Mouse (Mus musculus) embryonic facial prominence, embryonic 14.5 days (tissue): ENCODE results near the gene Clec9a. TPM values are rescaled to one million over a fixed set of nuclear protein-coding genes. Genes with fewer than 3 reads are reported as not detected.
A peak's percentile ranks its signal among the peaks of the same experiment; 100 is the strongest.

Experiments used
- ATAC-seq: fragments of 200-750 bp; cut with Nextera tagmentation; 2 replicates; pipeline ENCODE4 v1.8.0; 2017; ENCODE audit warnings: low read depth, moderate number of reproducible peaks, moderate TSS enrichment
- DNase-seq: peaks from one replicate; pipeline ENCODE4 v3.0.0-alpha.2; 2015; ENCODE audit warnings: low spot score
- H3K27ac ChIP-seq: fragments of 300-500 bp; sonication (generic); replicated peaks from 2 replicates; pipeline ENCODE4 v1.5.1; 2014; ENCODE audit warnings: low read depth, mild to moderate bottlenecking, low read length, moderate library complexity
- H3K27me3 ChIP-seq: fragments of 300-500 bp; sonication (generic); replicated peaks from 2 replicates; pipeline ENCODE4 v1.6.1; 2014; ENCODE audit warnings: low read length; ENCODE audit not compliant: control insufficient read depth, insufficient read depth
- H3K36me3 ChIP-seq: fragments of 300-500 bp; sonication (generic); 2 replicates; pipeline ENCODE4 v1.6.1; 2014; ENCODE audit warnings: low read length, mixed read lengths; ENCODE audit not compliant: control insufficient read depth, insufficient read depth
- H3K4me1 ChIP-seq: fragments of 300-500 bp; sonication (generic); 2 replicates; pipeline ENCODE4 v1.6.1; 2014; ENCODE audit warnings: antibody characterized with exemption, low read length; ENCODE audit not compliant: control insufficient read depth, insufficient read depth
- H3K4me2 ChIP-seq: fragments of 300-500 bp; sonication (generic); 2 replicates; pipeline ENCODE4 v1.6.1; 2014; ENCODE audit warnings: low read depth, mild to moderate bottlenecking, low read length, moderate library complexity, mixed read lengths
- H3K4me3 ChIP-seq: fragments of 300-500 bp; sonication (generic); 2 replicates; pipeline ENCODE4 v1.5.1; 2014; ENCODE audit warnings: low read depth, mild to moderate bottlenecking, low read length
- H3K9ac ChIP-seq: fragments of 300-500 bp; sonication (generic); 2 replicates; pipeline ENCODE4 v1.6.1; 2014; ENCODE audit warnings: low read depth, mild to moderate bottlenecking, low read length, moderate library complexity, mixed read lengths
- H3K9me3 ChIP-seq: fragments of 300-500 bp; sonication (generic); 2 replicates; pipeline ENCODE4 v1.6.1; 2016; ENCODE audit warnings: low read length; ENCODE audit not compliant: control insufficient read depth
- WGBS: fragments of 180-500 bp; shearing (Covaris S2); extraction: QIAGEN DNeasy Blood & Tissue Kit; methylation state at CpG from one replicate; pipeline ENCODE4 v1.1.7; 2014; 5-methylcytosine and 5-hydroxymethylcytosine counted together
- polyA plus RNA-seq: library from polyadenylated mRNA; unstranded; fragments of >200 nt; fragmentation: Nextera tagmentation; extraction: Ambion mirVana; gene quantifications from 2 replicates; pipeline ENCODE4 v1.2.1, GENCODE M21; 2014

Gene Clec9a
- polyA plus RNA-seq: 0.17 and 0.24 TPM in 2 replicates

DNA sequence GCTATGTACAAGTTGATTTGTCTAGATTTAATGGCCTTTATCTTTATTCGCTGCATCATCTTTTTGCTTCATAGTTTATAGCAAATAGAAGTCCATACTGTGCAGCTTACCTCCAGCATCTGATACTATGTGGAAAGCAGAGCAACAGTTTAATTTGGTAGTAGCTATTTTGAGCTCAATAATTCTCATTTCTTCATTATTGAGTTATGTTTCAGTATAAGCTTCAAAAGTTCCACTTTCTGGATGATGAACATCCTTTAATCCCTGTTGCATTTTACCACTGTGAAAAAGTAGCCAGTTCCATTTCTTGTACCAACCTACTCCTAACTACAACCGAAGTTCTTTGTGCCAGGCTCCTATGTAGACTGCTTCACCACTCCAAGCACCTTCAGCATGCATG lies at the start of gene Clec9a:
TSS of gene Clec9a (plus strand) at position 301 of the 400 bp plus-strand sequence.
- Histone ChIP-seq H3K9me3 (no peaks in the 10 kb centered on the region), H3K4me2 (no peak within 1 kb of the TSS), H3K4me3 (no peak within 1 kb of the TSS), H3K27ac (no peak within 1 kb of the TSS; the same call in 1 of the 2 replicates), H3K9ac (no peak within 1 kb of the TSS), H3K27me3 (no peaks in the 10 kb centered on the region), H3K4me1 (no peaks in the 10 kb centered on the region), H3K36me3 (no peaks in the 10 kb centered on the region)
- DNase-seq (no peak), ATAC-seq (no peak)
- 82% methylated on average over 2 of the region's 2 CpGs for WGBS

DNA sequence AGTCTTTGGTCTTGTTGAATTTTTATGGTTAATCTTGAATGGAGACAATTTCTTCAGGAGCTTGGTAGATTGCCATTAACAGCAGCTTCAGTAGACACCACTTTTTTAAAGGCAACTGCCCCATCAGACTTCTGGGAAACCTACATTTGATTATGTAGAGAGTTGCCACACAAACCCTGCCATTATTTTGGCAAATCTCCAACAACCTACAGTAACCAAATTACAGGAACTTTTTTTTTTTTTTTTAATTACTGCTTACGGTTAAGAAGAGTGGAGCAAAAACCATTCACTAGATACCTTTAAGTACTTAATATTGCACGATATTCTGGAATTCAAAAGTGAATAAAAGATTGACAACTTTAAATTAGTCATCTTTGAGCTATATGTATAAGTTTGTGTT lies 49.1 kb upstream of the Clec9a start:
- Histone ChIP-seq H3K4me1 (no peaks in the 10 kb centered on the region), H3K9me3 (no peaks in the 10 kb centered on the region), H3K4me2 (no peak overlapping the region), H3K4me3 (no peak overlapping the region), H3K36me3 (no peaks in the 10 kb centered on the region), H3K9ac (no peak overlapping the region), H3K27ac (no peak overlapping the region), H3K27me3 (no peaks in the 10 kb centered on the region)
- ATAC-seq: no peak
- no peak for DNase-seq
- 83% methylated on average over 2 of the region's 2 CpGs for WGBS

DNA sequence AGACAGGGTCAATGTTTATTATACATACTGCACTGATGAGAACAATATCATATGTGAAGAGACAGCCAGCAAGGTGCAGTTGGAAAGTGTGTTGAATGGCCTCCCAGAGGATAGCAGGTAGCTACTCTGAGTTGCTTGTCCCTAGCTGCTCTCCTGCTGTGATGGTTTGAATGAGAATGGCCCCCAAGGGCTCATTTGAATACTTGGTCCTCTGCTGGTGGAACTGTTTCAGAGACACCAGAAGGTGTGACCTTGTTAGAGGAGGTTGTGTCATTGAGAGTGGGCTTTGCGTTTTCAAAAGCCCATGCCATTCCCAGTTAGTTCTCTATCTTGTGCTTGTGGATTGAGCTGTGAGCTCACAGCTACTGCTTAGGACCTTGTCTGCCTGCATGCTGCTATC lies 44.7 kb upstream of the Clec9a start:
- H3K9me3 ChIP-seq: no peaks in the 10 kb centered on the region
- DNase-seq (no peak), ATAC-seq (no peak)
- no peaks in the 10 kb centered on the region for H3K27me3 ChIP-seq
- no peak overlapping the region for H3K27ac ChIP-seq
- H3K4me3 ChIP-seq: no peak overlapping the region
- no peaks in the 10 kb centered on the region for H3K36me3 ChIP-seq
- no peak overlapping the region for H3K9ac ChIP-seq
- H3K4me2 ChIP-seq: no peak overlapping the region
- no peaks in the 10 kb centered on the region for H3K4me1 ChIP-seq
- 50% methylated on average over 1 of the region's 1 CpGs for WGBS

DNA sequence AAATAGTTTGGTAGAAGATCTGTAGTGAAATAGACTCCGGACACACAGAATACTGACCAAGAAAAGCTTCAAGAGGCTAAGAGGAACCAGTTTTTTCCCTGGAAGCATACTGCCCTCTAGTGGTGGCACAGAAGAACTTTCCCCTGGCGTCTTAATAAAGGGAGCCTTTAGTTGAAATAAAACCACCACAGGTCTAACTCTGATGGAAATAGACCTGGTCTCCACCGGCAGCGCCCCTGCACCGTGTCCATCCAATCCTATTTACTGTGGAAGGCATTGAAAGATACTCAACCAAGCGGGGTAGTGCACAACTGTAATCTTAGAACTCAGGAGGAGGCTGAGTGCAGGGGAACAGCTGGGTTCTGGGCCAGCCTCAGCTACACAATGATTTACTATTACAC lies 42.7 kb upstream of the Clec9a start:
- H3K4me1 ChIP-seq: no peaks in the 10 kb centered on the region
- H3K27me3 ChIP-seq: no peaks in the 10 kb centered on the region
- H3K36me3 ChIP-seq: no peaks in the 10 kb centered on the region
- no peak overlapping the region for H3K4me2 ChIP-seq
- no peak overlapping the region for H3K27ac ChIP-seq
- DNase-seq (peak; percentile 75), ATAC-seq (peak; percentile 70)
- no peaks in the 10 kb centered on the region for H3K9me3 ChIP-seq
- H3K4me3 ChIP-seq: no peak overlapping the region
- no peak overlapping the region for H3K9ac ChIP-seq
- whole genome bisulfite sequencing: 11% methylated on average over 6 of the region's 6 CpGs

DNA sequence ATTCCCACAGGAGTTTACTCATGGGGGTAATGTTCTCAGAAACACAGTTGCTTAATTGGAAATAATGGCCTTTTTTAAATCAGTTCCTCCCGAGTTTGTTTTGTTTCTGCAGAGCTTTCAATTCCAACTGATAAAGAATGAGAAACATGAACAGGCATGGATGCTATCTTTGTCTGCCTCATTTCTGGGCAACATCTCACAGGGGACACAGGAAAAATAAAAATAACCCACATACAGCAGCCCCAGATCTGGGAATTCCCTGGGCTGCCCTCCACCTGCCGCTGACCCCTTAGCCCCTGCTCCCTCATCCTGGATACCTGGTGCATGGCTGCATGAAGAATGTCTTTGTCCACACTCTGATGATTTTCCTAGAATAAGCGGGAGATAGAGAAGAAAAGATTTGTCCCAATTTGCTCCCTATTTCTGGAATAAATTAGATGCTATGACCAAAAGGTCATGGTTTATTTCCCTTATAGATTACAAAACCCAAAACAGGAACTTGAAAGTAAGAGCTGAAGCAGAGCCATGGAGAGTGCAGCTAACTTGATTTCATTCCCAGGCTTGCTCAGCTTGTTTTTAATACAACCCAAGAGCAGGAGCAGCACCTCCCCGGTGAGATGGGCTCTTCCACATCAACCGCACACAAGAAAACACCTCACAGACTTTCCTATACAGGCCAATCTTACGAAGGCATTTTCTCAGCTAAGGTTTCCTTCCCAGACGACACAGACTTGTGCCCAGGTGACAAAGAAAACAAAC lies 39.1 kb upstream of the Clec9a start:
- no peak for ATAC-seq

DNA sequence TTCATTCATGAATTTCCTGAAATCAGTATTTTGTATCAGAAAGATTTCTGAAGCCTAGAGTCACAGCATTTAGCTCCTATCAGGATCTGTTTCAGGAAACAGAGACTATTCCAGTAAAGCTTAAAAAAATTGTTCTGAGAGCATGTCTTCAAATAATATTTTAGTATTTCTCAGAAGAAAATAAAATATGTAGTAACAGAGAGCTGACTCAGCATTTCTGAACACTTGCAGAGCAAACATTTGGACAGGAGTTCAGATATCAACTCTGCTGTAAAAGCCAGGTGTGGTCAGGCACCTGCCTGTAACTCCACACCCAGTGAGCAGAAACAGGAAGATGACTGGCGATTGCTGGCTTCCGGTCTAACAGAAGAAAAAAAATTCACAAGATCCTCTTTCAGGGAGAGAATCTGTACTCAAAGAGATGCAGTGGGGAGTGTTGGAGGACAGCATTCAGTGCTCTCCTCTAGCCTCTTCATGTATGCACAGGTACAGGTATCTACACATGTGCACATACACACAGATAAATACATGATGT lies 33.7 kb upstream of the Clec9a start:
- DNase-seq: no peak
- Histone ChIP-seq H3K27ac (no peak overlapping the region), H3K27me3 (no peaks in the 10 kb centered on the region), H3K36me3 (no peaks in the 10 kb centered on the region), H3K9ac (no peak overlapping the region), H3K4me3 (no peak overlapping the region), H3K9me3 (no peaks in the 10 kb centered on the region), H3K4me2 (no peak overlapping the region), H3K4me1 (no peaks in the 10 kb centered on the region)
- no peak for ATAC-seq
- 77% methylated on average over 2 of the region's 2 CpGs for WGBS

More for the DNA sequence above, 39.1 kb upstream of the Clec9a start:
- Histone ChIP-seq H3K9me3 (no peaks in the 10 kb centered on the region), H3K4me3 (no peak overlapping the region), H3K36me3 (no peaks in the 10 kb centered on the region), H3K4me2 (no peak overlapping the region), H3K27me3 (no peaks in the 10 kb centered on the region), H3K9ac (no peak overlapping the region), H3K4me1 (no peaks in the 10 kb centered on the region), H3K27ac (no peak overlapping the region)
- DNase-seq: no peak
- 58% methylated on average over 7 of the region's 7 CpGs for WGBS

DNA sequence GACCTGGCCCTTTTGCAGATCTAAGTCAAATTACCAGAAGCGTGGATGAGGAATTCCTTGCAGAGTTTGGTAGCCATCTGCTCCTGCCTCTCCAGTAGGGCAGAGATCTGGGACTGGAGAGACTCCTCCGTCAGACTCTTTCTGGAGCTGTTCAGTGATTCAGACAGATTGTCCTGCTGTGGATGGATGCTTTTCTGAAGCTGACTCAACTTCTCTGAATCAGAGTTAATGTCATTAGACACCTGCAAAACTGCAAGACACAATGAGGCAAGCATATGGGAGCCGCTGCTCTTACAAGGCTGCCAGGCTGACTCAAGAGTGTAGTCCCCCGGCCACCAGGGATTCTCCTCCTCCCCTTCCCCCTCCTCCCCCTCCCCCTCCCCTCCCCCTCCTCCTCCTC lies 28.2 kb upstream of the Clec9a start:
- Histone ChIP-seq H3K9ac (no peak overlapping the region), H3K36me3 (no peaks in the 10 kb centered on the region), H3K4me1 (no peaks in the 10 kb centered on the region), H3K9me3 (no peaks in the 10 kb centered on the region), H3K4me2 (no peak overlapping the region), H3K27ac (no peak overlapping the region), H3K4me3 (no peak overlapping the region), H3K27me3 (no peaks in the 10 kb centered on the region)
- 62% methylated on average over 4 of the region's 4 CpGs for WGBS
- ATAC-seq (no peak), DNase-seq (no peak)

DNA sequence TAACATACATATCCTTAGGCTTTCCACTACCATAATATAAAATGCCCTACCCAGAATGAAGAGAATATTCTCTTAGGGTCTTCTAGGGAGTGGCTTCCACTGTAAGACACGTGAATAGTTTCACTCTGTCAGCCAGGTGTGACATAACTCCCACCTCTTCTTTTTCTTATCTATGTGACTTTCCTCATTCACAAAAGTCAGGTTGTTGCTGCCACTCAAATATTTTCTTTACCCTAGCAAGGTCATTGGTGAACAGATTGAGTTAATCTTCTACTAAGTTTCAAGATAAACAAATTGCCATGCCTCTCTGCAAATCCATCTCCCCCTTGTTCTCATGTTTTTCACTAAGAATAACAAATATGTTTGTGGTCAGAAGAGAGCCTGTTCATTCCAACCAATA lies 26.9 kb upstream of the Clec9a start:
- no peaks in the 10 kb centered on the region for H3K36me3 ChIP-seq
- no peak overlapping the region for H3K9ac ChIP-seq
- H3K27me3 ChIP-seq: no peaks in the 10 kb centered on the region
- no peak overlapping the region for H3K27ac ChIP-seq
- no peaks in the 10 kb centered on the region for H3K9me3 ChIP-seq
- no peak for DNase-seq
- H3K4me2 ChIP-seq: no peak overlapping the region
- no peaks in the 10 kb centered on the region for H3K4me1 ChIP-seq
- no peak for ATAC-seq
- no peak overlapping the region for H3K4me3 ChIP-seq
- 86% methylated on average over 1 of the region's 1 CpGs for WGBS

DNA sequence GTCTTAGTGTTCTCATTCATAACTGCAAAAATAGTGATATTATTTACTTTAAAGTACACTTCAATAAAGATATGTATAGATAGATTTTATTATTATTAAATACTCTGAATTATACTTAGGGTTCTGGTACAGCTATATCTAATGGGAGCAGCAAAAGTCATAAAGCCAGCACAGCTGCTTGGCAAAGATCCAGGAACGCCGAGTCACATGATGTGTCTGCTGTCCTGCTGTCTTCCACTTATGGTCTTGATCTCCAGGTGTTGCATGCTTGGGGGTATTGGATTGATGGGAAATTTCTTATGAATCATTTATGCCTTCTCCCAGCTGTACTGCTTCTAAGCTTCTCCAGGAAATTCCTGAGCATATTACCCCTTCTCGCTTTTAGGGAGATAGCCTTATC lies 25.2 kb upstream of the Clec9a start:
- DNase-seq (peak; percentile 23), ATAC-seq (no peak)
- Histone ChIP-seq H3K4me2 (no peak overlapping the region), H3K27ac (no peak overlapping the region), H3K4me3 (no peak overlapping the region), H3K4me1 (no peaks in the 10 kb centered on the region), H3K36me3 (no peaks in the 10 kb centered on the region), H3K27me3 (no peaks in the 10 kb centered on the region), H3K9ac (no peak overlapping the region), H3K9me3 (no peaks in the 10 kb centered on the region)
- WGBS: 70% methylated on average over 3 of the region's 3 CpGs
